Mouse (Mus musculus) central nervous system, embryonic 11.5 days (tissue): Measurements from ENCODE around the gene Gm9958. TPM values are rescaled to one million over a fixed set of nuclear protein-coding genes. Genes with fewer than 3 reads are reported as not detected.

Source experiments
- polyA plus RNA-seq: library from polyadenylated mRNA; depleted of rRNA; stranded (reverse); fragments of >200 nt; gene quantifications from 2 replicates; pipeline ENCODE4 v1.2.3, GENCODE M21; 2012; rRNA removed

Gm9958 gene
- 1.4 and 4.6 TPM in 2 replicates for polyA plus RNA-seq

GRCm38 (mm10) chr5:90367067-90367303, at the start of gene Gm9958:
Gene Gm9958, plus strand, starts transcription at chr5:90367204.

DNA sequence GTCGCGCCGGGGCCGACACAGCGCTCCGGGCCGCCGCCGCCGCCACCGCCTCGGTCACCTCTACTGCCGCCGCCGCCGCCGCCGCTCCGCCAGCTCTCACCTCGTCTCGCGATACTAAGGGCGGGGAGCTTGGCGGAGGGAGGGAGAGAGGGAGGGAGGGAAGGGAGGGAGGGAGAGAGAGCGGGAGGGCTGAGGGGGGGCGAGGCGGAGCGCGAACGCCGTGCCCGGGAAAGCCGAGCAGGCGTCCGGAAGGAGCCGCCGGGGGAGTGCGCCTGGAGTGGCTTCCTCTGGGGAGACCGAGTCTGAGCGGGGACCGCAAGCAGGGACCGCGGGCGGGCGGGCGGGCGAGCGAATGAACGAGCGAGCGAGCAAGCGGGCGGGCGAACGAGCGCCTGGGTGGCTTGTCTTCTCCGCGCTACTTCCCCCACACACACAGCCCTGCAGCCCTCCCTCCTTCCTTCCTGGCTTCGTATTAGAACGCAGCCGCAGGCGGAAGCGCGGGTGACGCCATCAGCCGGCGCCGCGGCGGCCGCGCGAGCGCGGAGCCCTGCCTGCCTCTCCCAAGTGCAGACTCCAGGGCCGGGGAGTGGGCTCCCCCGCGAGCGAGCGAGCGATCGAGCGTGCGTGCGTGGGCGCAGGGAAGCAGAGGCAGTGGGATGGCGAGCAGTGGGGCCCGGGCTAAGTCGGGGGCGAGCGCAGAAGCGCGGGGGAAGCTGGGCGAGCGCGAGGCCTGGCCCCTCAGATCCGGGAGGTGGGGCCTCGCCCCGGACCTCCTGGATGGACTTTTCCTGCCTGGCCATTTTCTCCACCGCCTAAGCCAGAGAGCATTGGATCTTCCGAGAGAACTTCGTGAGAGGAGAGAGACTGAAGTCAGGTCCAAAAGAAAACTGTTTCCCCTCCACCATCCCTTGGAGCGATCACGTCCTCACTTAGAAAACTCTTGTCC, 610 bp upstream of the Gm9958 start, which contains the start of gene Ankrd17:
Gene Ankrd17, minus strand, starts transcription at position 457 of the 946 bp plus-strand sequence.

Other genes starting within 250 kb of the Gm9958 start
- 16.7 and 23.8 TPM in 2 replicates for gene Cox18, start 143.2 kb upstream of the Gm9958 start, polyA plus RNA-seq
- 37.1 and 58.9 TPM in 2 replicates for gene Ankrd17, start 627 bp upstream of the Gm9958 start, polyA plus RNA-seq
- 131 and 403 TPM in 2 replicates for gene Alb, start 93.7 kb downstream of the Gm9958 start, polyA plus RNA-seq
- 386 and 397 TPM in 2 replicates for gene Afp, start 123.5 kb downstream of the Gm9958 start, polyA plus RNA-seq
- gene Afm, start 151.7 kb downstream of the Gm9958 start, polyA plus RNA-seq, result 0.46 and 1.0 TPM in 2 replicates
- 0.04 and 0.11 TPM in 2 replicates for gene 5830473C10Rik, start 193.9 kb downstream of the Gm9958 start, polyA plus RNA-seq